In genomic region chr19:53788621-53789331, GRCm38 (mm10) we compare ENCODE assay signal across 17 mouse cellular contexts.
DNase-seq lines count a peak whose midpoint lies in the region; ATAC-seq and TF ChIP-seq lines count a peak whose summit lies in the region.
"Had no signal": no experiment of that assay in that cellular context is flagged by ENCODE, and none has a peak within 500 bp of the region (broad histone marks: within the 10 kb centered on the region; RNA-seq: fewer than 3 reads in every experiment).

No protein-coding gene starts in this region.

- no peaks in the 10 kb centered on the region for H3K36me3 ChIP-seq in heart, embryonic 10.5 days
- no peaks in the 10 kb centered on the region for H3K36me3 ChIP-seq in heart, embryonic 15.5 days
- H3K36me3 ChIP-seq in liver, embryonic 12.5 days: no peaks in the 10 kb centered on the region
- no peaks in the 10 kb centered on the region for H3K36me3 ChIP-seq in stomach, postnatal 0 days (ENCODE audit: control insufficient read depth, insufficient read depth, low read length)
- H3K36me3 ChIP-seq: forebrain, embryonic 15.5 days; hindbrain, embryonic 10.5 days; midbrain, embryonic 15.5 days; neural tube, embryonic 13.5 days had no signal

- peak overlapping the region; percentile 77 for H3K27ac ChIP-seq in heart, embryonic 10.5 days
- H3K27ac ChIP-seq in heart, embryonic 15.5 days: peak overlapping the region; percentile 70
- peak overlapping the region; percentile 62 for H3K27ac ChIP-seq in liver, embryonic 12.5 days
- H3K27ac ChIP-seq in stomach, postnatal 0 days (replicated peaks): no peak overlapping the region
- H3K27ac ChIP-seq: forebrain, embryonic 15.5 days; hindbrain, embryonic 10.5 days; left cerebral cortex, adult 2 months; midbrain, embryonic 15.5 days; neural tube, embryonic 13.5 days had no signal

- peak; percentile 92 for DNase-seq in heart, embryonic 10.5 days (ENCODE audit: low spot score)
- no peak for DNase-seq in heart, postnatal 25 days (ENCODE audit: low spot score)
- DNase-seq in stomach, postnatal 0 days (ENCODE audit: low spot score): peak; percentile 69
- DNase-seq in ovary, postnatal 14 days (ENCODE audit: low spot score): no peak
- DNase-seq in kidney, adult 18-20 months: no peak
- DNase-seq in left cerebral cortex, adult 18-20 months (ENCODE audit: low spot score in 2 of 2): no peak
- DNase-seq: cerebellum, adult 11 months; kidney, adult 2 months; lung, postnatal 36 days had no signal

- no peak for TF ChIP-seq CTCF in stomach, postnatal 0 days (IDR thresholded peaks at IDR 0.05; ENCODE audit: low read depth)

- H3K27me3 ChIP-seq in heart, embryonic 10.5 days (ENCODE audit: insufficient read depth, poor library complexity, severe bottlenecking): no peaks in the 10 kb centered on the region
- H3K27me3 ChIP-seq in heart, embryonic 15.5 days: no peaks in the 10 kb centered on the region
- 0 out of 2 replicates have a peak, but pooled peaks cover 3% of the 10 kb centered on the region for H3K27me3 ChIP-seq in liver, embryonic 12.5 days (replicated peaks)
- H3K27me3 ChIP-seq in stomach, postnatal 0 days (ENCODE audit: control insufficient read depth, insufficient read depth, low read length): no peaks in the 10 kb centered on the region
- H3K27me3 ChIP-seq: forebrain, embryonic 15.5 days; midbrain, embryonic 15.5 days; neural tube, embryonic 13.5 days had no signal

- ATAC-seq in heart, embryonic 15.5 days (replicated peaks; ENCODE audit: insufficient number of reproducible peaks, insufficient read depth, low FRiP score, low read depth): no peak
- ATAC-seq in liver, embryonic 12.5 days: peak; percentile 92
- ATAC-seq in stomach, postnatal 0 days (ENCODE audit: low FRiP score, low TSS enrichment): peak; percentile 78
- ATAC-seq: activated CD4-positive, CD25-positive, alpha-beta regulatory T cell, adult 4 months; forebrain, embryonic 15.5 days; midbrain, embryonic 15.5 days had no signal

- 26% methylated on average over 14 of the region's 14 CpGs for WGBS in heart, embryonic 10.5 days
- 28% methylated on average over 14 of the region's 14 CpGs for WGBS in heart, embryonic 15.5 days
- 33% methylated on average over 14 of the region's 14 CpGs for WGBS in liver, embryonic 12.5 days (ENCODE audit: insufficient replicate concordance)
- 64% methylated on average over 14 of the region's 14 CpGs for WGBS in stomach, postnatal 0 days

- no peak for TF ChIP-seq EP300 in stomach, postnatal 0 days (optimal IDR thresholded peaks at IDR 0.05)

- H3K4me3 ChIP-seq in heart, embryonic 10.5 days: peak overlapping the region; percentile 5; the same call in 1 of the 2 replicates
- H3K4me3 ChIP-seq in heart, embryonic 15.5 days: no peak overlapping the region
- H3K4me3 ChIP-seq in liver, embryonic 12.5 days: no peak overlapping the region
- no peak overlapping the region for H3K4me3 ChIP-seq in stomach, postnatal 0 days (ENCODE audit: low read depth, low read length)
- H3K4me3 ChIP-seq: forebrain, embryonic 15.5 days; hindbrain, embryonic 10.5 days; left cerebral cortex, adult 2 months; midbrain, embryonic 15.5 days; neural tube, embryonic 13.5 days had no signal

- peak overlapping the region; percentile 0; the same call in 1 of the 2 replicates for H3K9ac ChIP-seq in heart, embryonic 15.5 days
- H3K9ac ChIP-seq in liver, embryonic 12.5 days: 0 out of 2 replicates have a peak overlapping the region, but pooled peaks have one; percentile 8
- no peak overlapping the region for H3K9ac ChIP-seq in stomach, postnatal 0 days (ENCODE audit: low read length)
- H3K9ac ChIP-seq: forebrain, embryonic 15.5 days; midbrain, embryonic 15.5 days; neural tube, embryonic 13.5 days had no signal

- intact Hi-C loops in heart, postnatal 25 days (cut with DNase I): no loop called here

- peaks cover 75% of the 10 kb centered on the region for H3K4me1 ChIP-seq in heart, embryonic 10.5 days
- H3K4me1 ChIP-seq in heart, embryonic 15.5 days (replicated peaks): peaks cover 73% of the 10 kb centered on the region
- H3K4me1 ChIP-seq in liver, embryonic 12.5 days: peaks cover 45% of the 10 kb centered on the region
- H3K4me1 ChIP-seq in stomach, postnatal 0 days (replicated peaks; ENCODE audit: control insufficient read depth, insufficient read depth): no peaks in the 10 kb centered on the region
- H3K4me1 ChIP-seq: hindbrain, embryonic 10.5 days had no signal

- no peaks in the 10 kb centered on the region for H3K9me3 ChIP-seq in heart, embryonic 10.5 days
- H3K9me3 ChIP-seq in heart, embryonic 15.5 days (replicated peaks): no peaks in the 10 kb centered on the region
- H3K9me3 ChIP-seq in liver, embryonic 12.5 days (replicated peaks): no peaks in the 10 kb centered on the region
- no peaks in the 10 kb centered on the region for H3K9me3 ChIP-seq in stomach, postnatal 0 days (ENCODE audit: control insufficient read depth, low read length)
- H3K9me3 ChIP-seq: forebrain, embryonic 15.5 days; hindbrain, embryonic 10.5 days; midbrain, embryonic 15.5 days; neural tube, embryonic 13.5 days had no signal

- peak overlapping the region; percentile 41 for H3K4me2 ChIP-seq in heart, embryonic 15.5 days
- H3K4me2 ChIP-seq in liver, embryonic 12.5 days: peak overlapping the region; percentile 48
- no peak overlapping the region for H3K4me2 ChIP-seq in stomach, postnatal 0 days (replicated peaks; ENCODE audit: low read depth)
- H3K4me2 ChIP-seq: forebrain, embryonic 15.5 days; midbrain, embryonic 15.5 days; neural tube, embryonic 13.5 days had no signal

Comparison
In these comparisons a context has a peak if more than half of its experiments do, and no peak if none do; other contexts are left out.
1. DNase-seq: peak in heart, embryonic 10.5 days (single experiment) and stomach, postnatal 0 days (single experiment); none in heart, postnatal 25 days (single experiment), ovary, postnatal 14 days (single experiment), kidney, adult 18-20 months (single experiment) and left cerebral cortex, adult 18-20 months (0 of 2).